Mouse (Mus musculus) megakaryocyte, embryonic 14.5 days (primary cell): ENCODE measurements around the gene Mesd. TPM values are rescaled to one million over a fixed set of nuclear protein-coding genes. Genes with fewer than 3 reads are reported as not detected.

Experiments
- H3K27me3 ChIP-seq: replicated peaks from 2 replicates; pipeline ENCODE3; 2012; ENCODE audit warnings: inconsistent platforms
- H3K36me3 ChIP-seq: replicated peaks from 2 replicates; pipeline ENCODE3; 2012; ENCODE audit warnings: low read length, inconsistent platforms, mixed read lengths
- H3K4me1 ChIP-seq: 2 replicates; pipeline ENCODE4 v1.6.1; 2012; ENCODE audit warnings: inconsistent platforms
- H3K4me3 ChIP-seq: replicated peaks from 2 replicates; pipeline ENCODE3; 2012; ENCODE audit warnings: moderate library complexity, mild to moderate bottlenecking, inconsistent platforms
- H3K9me3 ChIP-seq: 2 replicates; pipeline ENCODE4 v1.6.1; 2012; ENCODE audit warnings: inconsistent platforms
- FLI1 ChIP-seq: IDR thresholded peaks from 2 replicates; pipeline ENCODE4 v1.6.1; 2012; ENCODE audit warnings: low read length, inconsistent platforms, mixed read lengths
- GATA1 ChIP-seq: IDR thresholded peaks from 3 replicates; pipeline ENCODE4 v1.6.1; 2012; ENCODE audit warnings: mixed read lengths, low read length, inconsistent platforms, borderline replicate concordance
- polyA plus RNA-seq: library from polyadenylated mRNA; stranded (reverse); fragments of >175 nt; gene quantifications from 2 replicates; pipeline ENCODE4 v1.2.3, GENCODE M21; 2012; ENCODE audit warnings: low replicate concordance; ENCODE audit not compliant: insufficient read depth

Mesd gene
- polyA plus RNA-seq = 34.7 and 35.8 TPM in 2 replicates

GRCm38 (mm10) chr7:83884021-83884658 is at the start of gene Mesd, which contains the start of gene Tlnrd1:
Gene Mesd, plus strand, starts transcription at chr7:83884466.
Gene Tlnrd1, minus strand, starts transcription at chr7:83884305.
- peak within 1 kb of the TSS; percentile 98 for H3K4me3 ChIP-seq
- H3K36me3 ChIP-seq = peaks cover 19% of the 10 kb centered on the region
- TF ChIP-seq FLI1 = no peak
- no peak for TF ChIP-seq GATA1
- no peaks in the 10 kb centered on the region for H3K27me3 ChIP-seq
- H3K4me1 ChIP-seq = peaks cover 57% of the 10 kb centered on the region
- H3K9me3 ChIP-seq = peaks cover 6% of the 10 kb centered on the region

- H3K4me1 ChIP-seq = peaks cover 41% of the 10 kb centered on the region
- TF ChIP-seq GATA1 (no peak), FLI1 (no peak)
- H3K27me3 ChIP-seq = peaks cover 8% of the 10 kb centered on the region
- H3K4me3 ChIP-seq = no peak overlapping the region
- no peaks in the 10 kb centered on the region for H3K36me3 ChIP-seq
- H3K9me3 ChIP-seq = no peaks in the 10 kb centered on the region
These were observed 45.6 kb upstream of the Mesd start for GRCm38 (mm10) chr7:83838525-83839224.

- no peaks in the 10 kb centered on the region for H3K9me3 ChIP-seq
- H3K4me1 ChIP-seq = peaks cover 38% of the 10 kb centered on the region
- H3K36me3 ChIP-seq = no peaks in the 10 kb centered on the region
- H3K4me3 ChIP-seq = no peak overlapping the region
- TF ChIP-seq GATA1 (no peak), FLI1 (no peak)
- peaks cover 8% of the 10 kb centered on the region for H3K27me3 ChIP-seq
These were observed 44.2 kb upstream of the Mesd start for GRCm38 (mm10) chr7:83840076-83840475.

GRCm38 (mm10) chr7:83842486-83843259 is 41.6 kb upstream of the Mesd start:
- Histone ChIP-seq H3K4me3 (peak overlapping the region; percentile 43), H3K4me1 (peaks cover 46% of the 10 kb centered on the region), H3K27me3 (peaks cover 4% of the 10 kb centered on the region), H3K9me3 (no peaks in the 10 kb centered on the region), H3K36me3 (no peaks in the 10 kb centered on the region)
- no peak for TF ChIP-seq FLI1

GRCm38 (mm10) chr7:83844807-83845206 is 39.5 kb upstream of the Mesd start:
- TF ChIP-seq FLI1 = no peak
- no peak for TF ChIP-seq GATA1
- no peak overlapping the region for H3K4me3 ChIP-seq
- H3K36me3 ChIP-seq = no peaks in the 10 kb centered on the region
- H3K27me3 ChIP-seq = peaks cover 2% of the 10 kb centered on the region
- peaks cover 45% of the 10 kb centered on the region for H3K4me1 ChIP-seq
- H3K9me3 ChIP-seq = no peaks in the 10 kb centered on the region

- peaks cover 4% of the 10 kb centered on the region for H3K9me3 ChIP-seq
- no peaks in the 10 kb centered on the region for H3K27me3 ChIP-seq
- no peak overlapping the region for H3K4me3 ChIP-seq
- no peaks in the 10 kb centered on the region for H3K36me3 ChIP-seq
- TF ChIP-seq GATA1 (no peak), FLI1 (no peak)
- peaks cover 35% of the 10 kb centered on the region for H3K4me1 ChIP-seq
These were observed 36.8 kb upstream of the Mesd start for GRCm38 (mm10) chr7:83847187-83848075.

GRCm38 (mm10) chr7:83851569-83852380 is 32.5 kb upstream of the Mesd start:
- H3K36me3 ChIP-seq = no peaks in the 10 kb centered on the region
- no peak overlapping the region for H3K4me3 ChIP-seq
- H3K27me3 ChIP-seq = peaks cover 4% of the 10 kb centered on the region
- peaks cover 32% of the 10 kb centered on the region for H3K4me1 ChIP-seq
- peaks cover 4% of the 10 kb centered on the region for H3K9me3 ChIP-seq
- TF ChIP-seq GATA1 (no peak), FLI1 (no peak)

GRCm38 (mm10) chr7:83852381-83853380 is 31.6 kb upstream of the Mesd start:
- peak overlapping the region; percentile 5 for H3K4me3 ChIP-seq
- no peak for TF ChIP-seq FLI1
- no peak for TF ChIP-seq GATA1

More at GRCm38 (mm10) chr7:83852381-83853380, 31.6 kb upstream of the Mesd start:
- Histone ChIP-seq H3K27me3 (peaks cover 4% of the 10 kb centered on the region), H3K36me3 (no peaks in the 10 kb centered on the region), H3K9me3 (peaks cover 4% of the 10 kb centered on the region), H3K4me1 (peaks cover 24% of the 10 kb centered on the region)
